Mouse (Mus musculus) thymus, adult 18-20 months (tissue): ENCODE results near the gene Cyp3a13.
"Not testable (repeated sequence)": the region's sequence is repeated elsewhere in the genome, so short reads cannot be mapped to it uniquely, and the experiment has no call there.

Experiments
- DNase-seq, 2 experiments: peaks; one replicate each; pipeline ENCODE4 v3.0.0; 2022; ENCODE audit warnings: mixed read lengths in 2 of 2

Gene Cyp3a13

DNA sequence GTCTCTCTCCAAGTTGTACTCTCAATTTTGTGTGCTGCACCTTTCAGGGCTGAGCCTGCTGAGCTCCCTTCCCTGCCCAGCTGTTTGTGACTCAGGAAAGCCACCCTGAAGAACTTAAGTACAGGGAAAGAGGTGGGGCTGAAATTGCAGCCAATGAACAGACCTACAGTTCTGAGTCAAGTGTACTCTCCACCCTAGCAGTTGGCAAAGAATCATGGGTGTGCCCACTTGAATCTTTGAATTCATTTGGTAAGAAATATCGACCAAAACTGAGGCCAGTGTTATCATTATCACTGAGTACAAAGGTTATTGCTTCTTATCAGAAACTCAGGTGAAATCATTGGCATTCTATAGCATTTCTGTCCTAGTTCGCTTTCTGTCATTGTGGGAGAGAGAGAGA is at the start of gene Cyp3a13:
TSS of gene Cyp3a13 (minus strand) at position 88 of the 400 bp plus-strand sequence.
- DNase-seq = no peak

DNA sequence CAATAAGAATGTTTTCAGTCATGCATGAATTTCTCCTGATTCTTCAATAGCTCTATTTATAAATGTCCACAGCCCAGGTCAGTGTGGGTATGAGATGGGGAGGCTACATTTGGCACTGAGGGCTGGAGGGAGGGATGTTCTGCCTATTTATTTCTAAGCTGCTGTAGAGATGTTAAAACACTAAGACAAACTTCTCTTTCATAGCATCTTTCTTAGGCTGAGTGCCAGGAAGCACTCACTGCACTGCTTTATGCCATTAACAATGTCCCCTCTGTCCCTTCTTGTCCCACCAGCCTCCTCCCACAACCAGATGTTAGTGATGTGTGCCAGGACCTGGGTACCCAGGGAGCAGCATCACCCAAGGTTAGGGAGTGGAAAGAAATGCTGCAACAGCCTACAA is 45.1 kb upstream of the Cyp3a13 start:
- DNase-seq = no peak

DNA sequence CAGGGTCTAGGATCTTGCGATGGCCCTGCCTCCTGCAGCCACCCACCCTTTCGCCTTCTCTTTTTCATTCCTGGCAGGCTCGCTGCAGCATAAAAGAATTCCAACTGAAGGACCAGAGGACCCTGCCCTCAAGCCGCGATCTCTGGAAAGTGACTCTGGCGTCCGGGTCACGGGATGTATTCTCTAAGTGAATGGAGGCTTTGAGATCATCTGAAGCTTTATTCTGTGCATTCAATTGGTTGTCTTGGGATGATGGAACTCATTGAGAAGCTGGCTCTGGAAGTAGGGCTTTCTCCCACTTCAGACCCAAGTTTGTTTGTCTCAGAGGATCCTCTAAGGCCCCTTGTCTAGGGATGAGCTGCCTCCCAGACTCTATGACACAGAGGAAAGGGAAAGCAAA is 41.5 kb upstream of the Cyp3a13 start, which contains the start of gene Gjc3:
TSS of gene Gjc3 (minus strand) at position 154 of the 400 bp plus-strand sequence.
- DNase-seq = no peak

DNA sequence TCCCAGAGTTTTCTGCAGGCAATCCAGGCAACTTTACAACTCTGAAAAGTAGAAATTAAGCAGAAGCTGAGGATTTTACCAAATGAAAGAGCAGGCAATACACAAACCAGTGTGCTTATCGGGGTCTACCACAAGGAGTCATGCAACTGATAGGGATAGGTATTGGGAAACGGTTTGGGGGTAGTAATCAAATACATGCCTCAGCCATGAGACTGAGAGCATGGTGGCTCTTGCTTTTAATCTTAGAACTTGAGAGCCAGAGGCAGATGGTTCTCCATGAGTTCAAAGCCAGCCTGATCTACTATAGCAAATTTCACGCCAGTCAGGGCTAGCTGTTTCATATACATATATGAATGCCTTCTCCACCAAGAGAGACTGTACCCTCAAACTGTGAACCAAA is 35.0 kb upstream of the Cyp3a13 start:
- no peak for DNase-seq

DNA sequence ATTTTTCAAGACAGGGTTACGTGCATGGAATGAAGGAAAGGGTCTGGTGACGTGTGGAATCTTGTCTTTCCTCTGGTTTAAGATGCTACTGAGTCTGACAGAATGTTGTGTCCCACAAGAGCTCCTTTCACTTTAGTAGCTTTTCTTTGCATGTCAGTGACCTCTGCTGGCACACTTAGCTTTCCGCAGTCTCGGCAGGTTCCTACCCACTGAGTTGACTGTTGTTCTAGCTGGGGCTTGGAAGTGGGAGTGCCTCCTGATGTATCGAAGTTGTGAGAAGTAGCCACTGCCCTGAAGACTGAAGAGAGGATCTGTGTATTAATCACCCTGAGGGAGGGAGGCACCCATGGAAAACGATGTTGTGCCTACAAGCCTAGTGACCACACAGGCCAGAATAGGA is 29.8 kb upstream of the Cyp3a13 start:
- DNase-seq = no peak

DNA sequence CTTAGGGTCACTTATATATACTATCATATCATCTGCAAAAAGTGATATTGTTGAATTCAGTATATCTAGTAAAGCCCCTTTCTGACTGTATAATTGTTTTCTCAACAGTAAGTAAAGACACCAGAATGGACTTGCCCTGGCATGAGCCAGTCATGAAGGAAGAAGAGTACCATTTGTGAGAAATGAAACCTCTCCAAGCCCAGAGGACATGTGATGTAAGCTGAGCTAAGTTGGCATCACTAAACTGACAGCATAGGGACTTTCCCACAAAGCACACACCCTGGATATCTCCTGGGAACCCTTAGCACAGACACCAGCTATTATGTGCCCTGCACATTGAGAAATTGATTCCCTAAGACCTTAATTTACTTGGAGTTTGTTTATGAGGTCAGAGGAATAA is 25.9 kb upstream of the Cyp3a13 start:
- DNase-seq = no peak

DNA sequence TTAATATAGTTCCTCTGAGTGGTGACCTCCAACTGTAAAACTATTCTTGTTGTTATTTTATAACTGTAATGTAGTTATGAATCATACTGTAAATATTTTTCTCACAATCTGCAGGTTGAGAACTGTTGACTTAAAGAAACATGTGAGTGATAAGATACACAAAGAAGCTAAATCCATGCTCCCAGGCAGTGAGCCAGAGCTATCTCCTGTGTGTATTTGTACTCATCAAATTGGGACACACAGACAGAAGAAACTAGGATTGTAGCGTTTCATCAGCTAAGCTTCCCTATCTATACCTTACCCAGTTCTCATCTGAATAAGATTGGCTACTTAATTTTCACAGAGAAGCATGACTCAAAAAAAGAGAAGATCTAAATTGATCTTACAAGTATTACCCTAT is 21.7 kb upstream of the Cyp3a13 start:
- no peak for DNase-seq

DNA sequence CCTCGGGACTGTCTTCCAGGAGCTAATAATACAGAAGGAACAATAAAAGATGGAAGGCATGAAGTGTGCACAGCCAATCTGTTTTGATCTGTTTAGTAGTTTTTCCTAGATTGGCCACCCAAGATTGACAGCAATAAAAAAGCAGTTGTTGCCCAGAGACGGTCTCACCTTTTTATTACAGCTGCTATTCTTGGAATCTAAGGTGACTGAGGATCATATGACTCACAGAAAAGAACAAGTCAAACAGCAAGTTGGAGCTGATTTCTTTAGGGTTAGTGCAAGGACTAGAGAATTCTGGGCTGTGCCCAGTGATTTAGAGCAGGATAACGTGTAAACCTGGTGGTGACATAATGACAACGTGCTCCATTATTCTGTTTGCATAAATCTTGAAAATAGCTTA is 19.5 kb upstream of the Cyp3a13 start:
- DNase-seq = no peak

DNA sequence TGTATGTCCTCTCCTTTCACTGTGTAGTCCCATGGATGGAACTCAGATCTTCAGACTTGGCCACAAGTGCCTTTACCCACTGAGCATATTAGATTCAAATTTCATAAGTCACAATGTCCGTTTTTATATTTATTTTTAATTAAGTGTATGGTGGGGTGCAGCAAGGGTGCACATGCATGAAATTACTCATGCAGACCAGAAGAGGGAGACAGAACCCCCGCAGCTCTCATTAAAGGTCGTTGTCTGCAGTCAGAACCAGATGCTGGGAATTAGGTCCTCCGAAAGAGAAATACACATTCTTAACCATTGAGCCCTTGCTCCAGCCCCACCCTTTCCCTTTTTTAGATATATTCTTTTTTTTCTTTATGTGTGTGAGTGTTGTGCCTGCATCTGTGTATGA is 15.8 kb upstream of the Cyp3a13 start:
- DNase-seq = no peak

DNA sequence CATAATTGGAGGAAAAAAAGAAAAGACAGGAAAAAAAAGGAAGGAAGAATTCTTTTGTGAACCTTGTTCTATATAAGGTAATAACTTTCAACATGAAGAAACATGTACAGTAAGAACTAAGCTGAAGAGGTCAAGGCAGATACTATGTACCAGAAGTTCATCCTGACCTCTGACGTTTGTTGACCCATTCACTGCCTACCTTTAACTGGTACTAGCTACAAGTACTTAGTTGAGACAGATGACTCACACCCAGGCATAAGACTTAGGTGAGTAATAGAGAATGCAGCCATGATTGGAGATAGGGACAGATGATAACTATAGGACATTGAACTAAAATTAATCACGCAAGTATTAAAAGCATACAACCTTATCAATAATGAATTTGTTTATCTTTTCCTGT is 15.1 kb upstream of the Cyp3a13 start:
- no peak for DNase-seq

DNA sequence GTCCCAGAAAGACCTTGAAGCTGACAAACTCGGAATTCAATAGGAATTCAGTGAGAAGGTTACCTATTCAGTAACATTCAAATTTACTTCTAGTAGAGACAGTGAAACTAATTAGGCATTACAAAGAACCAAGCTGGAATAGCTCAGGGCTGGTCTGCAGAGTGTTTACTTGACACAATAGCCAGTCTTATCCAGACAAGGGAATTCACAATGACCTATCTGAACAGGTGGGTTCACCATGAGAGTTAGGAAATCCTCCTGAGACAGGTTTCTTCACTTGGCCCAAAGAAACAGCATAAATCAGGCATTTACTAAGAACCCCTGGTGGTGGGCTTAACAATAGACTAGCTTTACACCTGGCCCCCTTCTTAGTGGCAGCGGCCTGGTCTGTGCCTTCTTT is 12.5 kb upstream of the Cyp3a13 start:
- not testable (repeated sequence) for DNase-seq

DNA sequence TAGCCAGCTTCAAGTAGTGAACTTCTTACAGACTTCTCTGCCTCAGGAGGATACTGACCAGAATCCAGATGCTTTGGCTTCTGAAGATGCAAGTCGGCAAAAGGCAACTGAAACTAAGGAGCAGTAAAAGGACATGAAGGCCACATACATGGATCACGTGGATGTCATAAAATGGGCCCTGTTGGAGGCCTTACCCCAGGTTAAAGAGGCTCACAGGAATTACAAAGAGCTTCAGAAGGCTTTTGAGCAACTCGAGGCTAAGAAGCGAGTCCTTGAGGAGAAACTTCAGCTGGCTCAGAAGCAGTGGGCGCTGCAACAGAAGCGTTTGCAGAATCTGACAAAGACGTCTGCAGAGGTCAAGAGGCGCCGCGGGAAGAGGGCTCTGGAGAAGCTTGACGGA is 7.0 kb upstream of the Cyp3a13 start:
- DNase-seq = no peak

DNA sequence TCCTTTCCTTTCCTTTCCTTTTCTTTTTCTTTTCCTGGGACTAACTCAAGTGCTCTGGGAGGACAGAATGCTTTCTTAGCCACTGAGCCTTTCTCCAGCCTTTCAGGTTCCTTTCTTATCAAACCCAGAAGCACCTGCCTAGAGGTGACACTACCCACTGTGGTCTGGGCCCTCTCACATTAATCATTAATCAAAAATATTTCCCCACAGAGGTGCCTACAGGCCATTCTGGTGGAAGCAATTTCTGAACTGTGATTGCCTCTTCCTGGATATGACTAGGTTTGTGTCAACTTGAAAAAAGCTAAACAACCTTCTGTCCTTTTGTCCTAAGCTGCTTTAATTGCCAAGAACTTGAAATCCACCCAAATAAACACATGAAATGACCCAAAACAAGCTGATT is 752 bp upstream of the Cyp3a13 start:
- no peak for DNase-seq

DNA sequence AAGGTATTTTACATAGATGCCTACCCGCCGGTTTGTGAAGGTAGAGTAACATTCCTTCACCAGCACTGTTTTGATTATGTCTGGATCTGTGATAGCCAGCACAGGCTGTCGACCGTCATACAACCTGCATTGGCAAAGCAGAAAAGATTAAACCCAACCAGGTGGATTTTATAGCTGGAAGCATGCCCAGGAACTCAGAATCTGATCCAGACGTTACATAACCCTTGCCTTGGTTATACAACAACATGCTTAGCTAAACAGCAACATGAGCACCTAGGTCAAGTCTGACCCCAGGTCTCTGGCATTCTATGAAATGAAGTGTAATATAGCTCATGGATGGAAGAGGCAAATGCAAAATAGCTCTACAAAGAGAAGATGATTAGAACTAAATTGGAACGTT is 5.9 kb downstream of the Cyp3a13 start:
- no peak for DNase-seq

DNA sequence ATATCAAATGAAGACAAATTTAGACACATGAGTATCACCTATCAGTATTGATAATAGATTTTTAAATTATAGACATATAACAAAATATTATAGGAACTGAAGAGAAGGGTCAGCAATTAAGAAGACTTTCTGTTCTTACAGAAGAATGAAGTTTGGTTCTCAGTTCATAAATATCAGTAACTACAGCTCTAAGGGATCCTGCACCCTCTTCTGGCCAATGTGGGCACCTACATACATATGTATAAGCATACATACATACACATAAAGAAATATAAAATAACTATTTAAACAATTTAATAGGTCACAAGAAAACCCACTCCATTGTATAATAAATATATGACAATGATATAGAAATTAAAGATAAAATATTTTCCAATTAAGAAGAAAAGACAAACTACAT is 6.9 kb downstream of the Cyp3a13 start:
- no peak for DNase-seq

DNA sequence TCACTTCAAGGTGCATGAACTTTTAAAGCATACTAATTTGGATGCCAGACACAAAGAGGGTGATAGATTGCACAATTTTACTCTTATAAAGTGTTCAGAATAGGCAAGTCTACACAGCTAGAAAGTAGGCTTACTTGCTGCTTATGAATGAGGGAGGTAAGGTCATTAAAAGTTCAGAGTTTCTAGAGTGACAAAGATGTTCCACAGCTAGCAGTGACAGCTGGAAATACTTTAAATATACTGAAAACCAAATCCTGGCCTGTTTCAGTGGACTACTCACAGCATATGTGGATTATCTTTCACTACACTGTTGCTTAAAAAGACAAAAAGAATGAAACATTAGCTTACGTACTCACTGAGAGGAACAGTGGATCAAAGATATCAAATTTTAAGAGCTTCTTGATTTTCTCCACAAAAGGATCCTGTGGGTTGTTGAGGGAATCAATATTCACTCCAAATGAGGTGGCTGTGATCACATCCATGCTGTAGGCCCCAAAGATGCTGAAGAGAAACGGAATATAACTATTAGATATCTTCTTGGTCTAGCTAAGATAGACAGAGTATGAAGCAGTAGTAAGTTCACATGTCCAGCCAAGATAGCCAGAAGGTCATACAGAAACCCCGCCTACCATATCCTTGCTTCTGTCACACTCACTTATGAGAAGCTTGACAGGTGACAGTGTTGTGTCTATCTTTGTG is 11.7 kb downstream of the Cyp3a13 start:
- no peak for DNase-seq

DNA sequence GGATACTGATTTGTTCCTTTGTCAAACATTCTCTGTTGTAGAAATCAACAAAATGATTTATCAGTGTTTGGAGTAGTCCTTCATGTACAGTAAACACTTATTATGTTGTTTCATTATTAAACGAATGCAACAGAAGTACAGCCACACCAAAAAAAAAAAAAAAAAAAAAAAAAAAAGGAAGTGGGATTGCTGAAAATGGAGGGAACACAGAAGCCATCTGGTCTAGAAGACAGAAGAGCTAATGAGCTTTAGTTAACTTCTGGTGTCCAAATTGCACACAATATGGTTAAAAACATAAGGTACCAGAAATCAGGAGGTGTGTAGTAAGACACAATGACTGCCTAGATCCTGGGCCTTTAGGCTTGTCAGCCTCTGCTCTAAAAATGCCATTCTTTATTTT is 23.6 kb downstream of the Cyp3a13 start:
- no peak for DNase-seq

DNA sequence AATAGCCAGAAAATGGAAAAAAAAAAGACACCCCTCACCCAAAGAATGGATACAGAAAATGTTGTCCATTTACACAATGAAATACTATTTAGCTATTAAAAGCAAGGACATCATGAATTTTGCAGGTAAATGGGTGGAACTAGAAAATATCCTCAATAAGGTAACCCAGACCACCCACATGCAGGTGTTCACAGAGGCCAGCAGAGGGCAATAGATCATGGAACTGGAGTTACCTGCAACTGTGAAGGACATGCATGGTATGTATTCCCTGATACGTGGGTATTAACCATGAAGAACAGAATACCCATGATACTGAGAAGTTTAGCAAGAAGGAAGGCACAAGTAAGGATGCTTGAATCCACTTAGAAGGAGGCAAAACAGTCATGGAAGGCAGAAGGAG is 28.5 kb downstream of the Cyp3a13 start:
- no peak for DNase-seq

DNA sequence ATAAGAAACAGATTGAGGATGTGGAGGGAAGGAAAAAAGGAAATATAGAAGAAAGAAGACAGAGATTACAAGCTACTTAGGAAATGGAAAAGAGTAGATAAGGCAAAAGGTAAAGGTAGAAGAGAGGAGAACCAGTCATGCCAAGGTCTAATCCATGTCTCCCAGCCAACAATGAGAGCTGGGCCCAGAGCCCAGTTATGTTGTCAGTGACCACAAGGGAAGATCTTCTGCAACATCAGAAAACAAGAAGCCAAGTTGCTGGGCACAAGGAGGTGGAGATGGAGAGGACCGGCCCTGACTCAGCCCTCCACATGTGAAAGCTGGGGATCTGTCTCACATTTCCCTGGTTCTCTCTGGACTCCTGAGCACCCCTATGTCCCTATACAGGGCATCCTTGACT is 33.8 kb downstream of the Cyp3a13 start:
- DNase-seq = no peak

DNA sequence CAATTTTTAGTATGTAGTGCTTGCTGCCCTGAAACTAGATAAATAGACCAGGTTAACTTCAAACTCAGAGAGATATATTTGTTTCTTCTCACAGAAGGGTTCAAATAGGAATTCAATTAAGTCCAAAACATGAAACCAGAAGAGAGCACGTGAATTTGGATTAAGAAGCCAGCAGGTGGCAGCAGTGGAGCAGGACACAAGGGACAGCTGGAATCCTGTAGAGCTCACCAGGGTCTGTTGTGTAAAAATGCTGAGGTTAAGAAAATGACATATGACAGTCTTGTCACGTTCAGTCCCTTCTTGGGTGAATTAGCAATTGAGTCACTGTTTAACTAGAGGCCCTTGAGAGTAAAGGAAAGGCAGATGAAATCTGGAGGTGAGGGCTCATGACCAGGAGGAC is 35.5 kb downstream of the Cyp3a13 start:
- DNase-seq = no peak

DNA sequence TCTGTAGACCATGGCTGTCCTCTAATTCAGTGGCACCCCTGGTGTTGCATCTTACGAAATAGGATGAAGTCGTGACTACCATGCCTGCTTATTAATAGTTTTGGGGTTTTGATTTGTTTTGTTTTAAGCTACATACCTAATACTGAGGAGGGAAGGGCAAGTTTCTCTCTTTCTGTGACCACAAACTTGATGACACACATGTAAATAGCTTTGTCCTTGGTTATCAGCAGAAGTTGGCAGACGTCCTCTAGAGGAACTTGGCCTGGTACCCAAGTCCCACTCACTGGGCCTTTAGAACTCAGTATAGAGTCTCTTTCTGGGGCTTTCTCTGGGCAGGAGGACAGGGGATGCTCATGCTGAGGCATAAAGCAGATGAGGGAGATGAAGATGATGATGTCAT is 38.1 kb downstream of the Cyp3a13 start:
- DNase-seq = no peak

DNA sequence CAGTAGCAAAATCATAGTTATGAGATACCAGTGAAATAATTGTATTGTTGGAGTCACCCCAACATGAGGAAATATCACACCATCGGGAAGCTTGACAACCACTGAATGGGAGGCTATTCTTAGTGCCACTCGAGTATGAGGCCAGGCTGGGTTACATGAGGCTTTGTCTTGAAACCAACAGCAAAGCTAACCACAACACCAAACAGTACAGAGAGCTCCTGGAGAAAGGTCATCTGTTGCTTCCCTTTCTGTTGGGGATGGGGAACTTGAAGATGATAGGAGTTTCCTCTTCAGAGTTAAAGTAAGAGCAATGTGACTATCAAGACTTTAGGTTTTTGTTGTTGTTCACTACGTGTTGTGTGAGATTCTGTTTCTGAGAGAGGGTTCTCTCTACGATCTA is 38.5 kb downstream of the Cyp3a13 start:
- no peak for DNase-seq

DNA sequence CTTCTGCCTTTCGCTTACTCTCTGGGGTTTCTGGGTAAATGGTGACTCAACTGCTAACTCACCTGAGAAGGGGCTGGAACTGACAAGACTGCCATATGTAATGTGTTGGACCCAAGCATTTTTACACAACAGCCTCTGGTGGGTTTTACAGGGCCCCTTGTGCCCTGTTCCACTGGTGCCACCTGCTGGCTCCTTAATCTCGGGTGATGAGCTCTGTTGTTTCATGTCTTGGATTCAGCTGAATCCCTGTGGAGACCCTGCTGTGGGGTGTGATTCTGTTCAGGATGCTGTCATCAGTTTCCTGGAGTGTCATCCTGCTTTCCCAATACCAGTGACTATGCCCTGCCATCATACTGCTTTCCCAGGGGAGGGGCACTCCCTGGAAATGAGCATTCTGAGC is 43.6 kb downstream of the Cyp3a13 start:
- DNase-seq = no peak

DNA sequence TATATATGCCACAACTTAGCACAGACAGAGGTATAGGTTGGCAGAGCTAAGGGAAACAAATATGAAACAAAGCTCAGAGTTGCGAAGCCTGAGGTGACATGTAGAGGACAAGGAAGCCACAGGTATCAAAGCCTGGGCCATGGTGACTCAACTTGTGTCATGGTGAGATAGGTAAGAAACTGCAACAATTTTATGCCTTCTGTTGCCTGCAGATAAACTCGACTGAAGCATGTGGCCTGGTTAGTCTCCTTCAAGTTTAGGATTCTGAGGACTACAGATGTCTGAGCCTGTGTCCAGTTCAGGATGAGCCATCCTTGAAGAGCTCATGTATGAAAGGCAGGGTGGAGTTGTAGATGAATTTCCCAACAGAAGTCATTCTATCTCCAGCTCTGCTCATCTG is 46.4 kb downstream of the Cyp3a13 start:
- no peak for DNase-seq

DNA sequence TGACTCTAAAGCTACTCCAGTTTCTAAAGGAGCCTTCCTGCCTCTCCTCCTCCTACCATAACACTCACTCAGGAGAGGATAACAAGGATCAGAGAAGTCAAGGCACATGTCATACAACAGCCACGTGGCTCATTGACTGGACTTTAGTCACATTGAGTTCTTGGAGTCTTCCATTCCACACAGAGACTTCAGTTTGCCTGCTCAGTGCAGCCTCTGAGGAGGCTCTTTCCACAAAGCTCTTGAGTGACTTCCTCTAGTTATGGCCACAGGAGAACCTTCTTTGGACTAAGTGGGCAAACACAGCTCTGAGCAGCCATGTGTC is 49.1 kb downstream of the Cyp3a13 start:
- not testable (repeated sequence) for DNase-seq
